Mouse (Mus musculus): Measurements from ENCODE around the gene Spsb2.

DNA sequence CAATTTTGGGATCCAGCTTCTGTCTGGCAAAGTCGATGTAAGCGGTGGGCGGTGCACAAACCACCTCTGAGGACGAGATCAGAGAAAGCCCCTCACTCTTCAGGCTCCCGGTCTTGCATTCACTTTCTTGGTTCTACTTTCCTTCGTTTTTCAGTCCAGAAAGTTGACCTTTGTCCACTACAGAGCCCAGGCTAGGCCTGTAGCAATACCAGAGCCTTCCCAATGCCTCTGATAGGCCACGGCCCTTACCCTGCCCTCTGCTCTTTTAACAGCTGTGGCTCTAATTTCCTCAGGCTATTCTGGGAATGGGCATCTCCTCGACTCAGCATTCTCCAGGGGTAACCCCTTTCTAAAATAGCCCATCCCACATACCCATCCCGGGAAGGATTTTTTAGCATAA is 4.4 kb downstream of the Spsb2 start:
- no peak for TF ChIP-seq CTCF (IDR thresholded peaks at IDR 0.05; ENCODE audit: control insufficient read depth, insufficient read depth, insufficient replicate concordance, low read depth, low read length)
- no peak for TF ChIP-seq POLR2A (IDR thresholded peaks at IDR 0.05; ENCODE audit: control insufficient read depth, low read depth, low read length)
